Mouse (Mus musculus) cerebellum, adult 8-10 months (tissue): ENCODE results near the gene Cd274.

Experiments
- DNase-seq: peaks from one replicate; pipeline ENCODE4 v3.0.0; 2022

The Cd274 gene

DNA sequence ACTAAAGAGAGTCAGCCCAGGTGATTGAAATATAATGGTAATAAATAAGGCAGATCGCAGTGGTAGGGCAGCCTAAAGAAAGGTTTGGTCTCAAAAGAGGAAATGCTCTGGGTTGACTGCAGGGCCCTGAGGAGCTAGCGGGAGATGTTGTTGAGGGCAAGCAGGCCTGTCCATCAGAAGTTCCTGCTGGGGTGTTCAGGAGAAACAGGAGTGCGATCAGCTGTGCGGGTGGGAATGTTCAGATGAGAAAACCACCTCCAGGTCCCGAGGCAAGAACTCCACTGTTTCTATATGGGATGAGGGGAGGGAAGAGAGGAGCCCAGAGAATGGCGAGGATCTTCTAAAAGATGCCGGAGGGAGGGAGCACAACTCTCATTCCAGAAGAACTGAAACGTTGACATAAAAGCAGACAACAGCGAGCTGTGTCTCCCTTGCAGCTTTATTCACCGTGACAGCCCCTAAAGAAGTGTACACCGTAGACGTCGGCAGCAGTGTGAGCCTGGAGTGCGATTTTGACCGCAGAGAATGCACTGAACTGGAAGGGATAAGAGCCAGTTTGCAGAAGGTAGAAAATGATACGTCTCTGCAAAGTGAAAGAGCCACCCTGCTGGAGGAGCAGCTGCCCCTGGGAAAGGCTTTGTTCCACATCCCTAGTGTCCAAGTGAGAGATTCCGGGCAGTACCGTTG is 69.7 kb downstream of the Cd274 start:
- no peak for DNase-seq
